Mouse (Mus musculus) olfactory bulb, adult 2 months (tissue): ENCODE measurements at regions not wholly inside any gene's neighbourhood (a gene's known extent, or its start where the extent isn't known, plus 50 kb on each side); places are given as distances from the start of the nearest gene placed in this dataset.

Source experiments
- H3K27ac ChIP-seq: fragments of 200-500 bp; 2 replicates; pipeline ENCODE4 v1.5.1; 2012; ENCODE audit warnings: low read depth, low read length; ENCODE audit not compliant: insufficient read depth
- H3K4me1 ChIP-seq: fragments of 200-500 bp; 2 replicates; pipeline ENCODE4 v1.6.1; 2012; ENCODE audit warnings: low read length; ENCODE audit not compliant: control insufficient read depth, insufficient read depth
- H3K4me3 ChIP-seq: fragments of 200-500 bp; 2 replicates; pipeline ENCODE4 v1.5.1; 2012; ENCODE audit warnings: mild to moderate bottlenecking, low read depth, low read length, moderate library complexity; ENCODE audit not compliant: insufficient read depth
- CTCF ChIP-seq: fragments of 200-500 bp; IDR thresholded peaks from 2 replicates; pipeline ENCODE4 v1.5.1; 2012; ENCODE audit warnings: low read depth, mild to moderate bottlenecking, low read length, moderate library complexity; ENCODE audit not compliant: insufficient read depth
- POLR2A ChIP-seq: fragments of 200-500 bp; IDR thresholded peaks from 2 replicates; pipeline ENCODE4 v1.6.1; 2012; ENCODE audit warnings: mild to moderate bottlenecking, low read depth, low read length, moderate library complexity; ENCODE audit not compliant: insufficient read depth
- WGBS: fragments of 180-500 bp; shearing (Covaris S2); methylation state at CpG from one replicate; pipeline ENCODE4 v1.1.7; 2018; 5-methylcytosine and 5-hydroxymethylcytosine counted together

DNA sequence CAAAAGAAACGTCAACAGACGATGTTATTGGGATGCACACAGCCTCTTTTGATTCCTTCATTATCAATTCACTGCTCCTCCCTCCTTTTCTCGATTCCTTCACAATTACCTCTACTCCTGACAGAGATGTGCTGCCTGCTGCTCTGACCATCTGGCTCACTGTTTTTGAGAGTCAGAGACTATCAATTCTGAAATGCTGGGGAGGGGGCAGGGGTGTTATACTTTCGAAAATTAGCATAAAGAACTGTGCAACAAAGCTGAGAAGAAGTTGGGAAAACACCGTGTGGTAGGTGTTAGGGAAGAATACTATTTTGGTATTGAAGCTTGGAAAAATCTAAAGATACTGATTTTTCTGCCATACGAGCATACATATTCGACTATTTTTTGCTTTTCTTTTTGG is 96.4 kb downstream of the Nedd1 start:
- WGBS, result 72% methylated on average over 7 of the region's 7 CpGs
- H3K4me3 ChIP-seq, result no peak overlapping the region
- no peaks in the 10 kb centered on the region for H3K4me1 ChIP-seq
- TF ChIP-seq POLR2A (no peak), CTCF (no peak)
- no peak overlapping the region for H3K27ac ChIP-seq

GRCm38 (mm10) chr10:92615684-92616379 is 106.4 kb downstream of the Nedd1 start:
- H3K27ac ChIP-seq, result no peak overlapping the region
- WGBS, result 88% methylated on average over 5 of the region's 5 CpGs
- no peaks in the 10 kb centered on the region for H3K4me1 ChIP-seq
- TF ChIP-seq POLR2A (no peak), CTCF (no peak)
- no peak overlapping the region for H3K4me3 ChIP-seq

- no peak for TF ChIP-seq POLR2A
- no peak for TF ChIP-seq CTCF
- Histone ChIP-seq H3K4me1 (no peaks in the 10 kb centered on the region), H3K27ac (no peak overlapping the region), H3K4me3 (no peak overlapping the region)
- 32% methylated on average over 6 of the region's 6 CpGs for WGBS
Observed at GRCm38 (mm10) chr10:92614341-92614740, 107.9 kb downstream of the Nedd1 start.

- Histone ChIP-seq H3K4me1 (no peaks in the 10 kb centered on the region), H3K4me3 (no peak overlapping the region), H3K27ac (no peak overlapping the region)
- WGBS, result 65% methylated on average over 3 of the region's 3 CpGs
- TF ChIP-seq POLR2A (no peak), CTCF (no peak)
Observed at GRCm38 (mm10) chr10:92611060-92611459, 111.2 kb downstream of the Nedd1 start.

DNA sequence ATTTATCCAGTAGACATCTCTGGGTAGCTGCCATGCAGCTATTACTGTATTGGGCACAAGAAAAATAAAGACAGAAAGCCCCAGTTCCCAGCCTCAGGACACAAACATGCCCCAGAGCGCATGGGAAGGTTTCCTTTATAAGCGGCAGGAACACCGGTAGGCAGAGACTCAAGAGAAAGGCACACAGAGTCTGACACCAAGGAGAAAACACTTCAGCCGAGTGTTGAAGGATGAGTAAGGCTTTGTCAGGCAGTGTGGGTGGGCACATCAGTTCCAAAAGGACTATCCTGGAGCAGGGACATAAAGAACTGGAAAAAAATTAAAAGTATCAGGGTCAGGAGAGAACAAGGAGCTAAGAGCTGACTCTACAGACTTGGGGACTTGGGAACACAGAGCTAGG is 115.5 kb downstream of the Nedd1 start:
- Histone ChIP-seq H3K4me1 (no peaks in the 10 kb centered on the region), H3K27ac (no peak overlapping the region), H3K4me3 (no peak overlapping the region)
- no peak for TF ChIP-seq CTCF
- no peak for TF ChIP-seq POLR2A
- WGBS, result 32% methylated on average over 4 of the region's 4 CpGs

DNA sequence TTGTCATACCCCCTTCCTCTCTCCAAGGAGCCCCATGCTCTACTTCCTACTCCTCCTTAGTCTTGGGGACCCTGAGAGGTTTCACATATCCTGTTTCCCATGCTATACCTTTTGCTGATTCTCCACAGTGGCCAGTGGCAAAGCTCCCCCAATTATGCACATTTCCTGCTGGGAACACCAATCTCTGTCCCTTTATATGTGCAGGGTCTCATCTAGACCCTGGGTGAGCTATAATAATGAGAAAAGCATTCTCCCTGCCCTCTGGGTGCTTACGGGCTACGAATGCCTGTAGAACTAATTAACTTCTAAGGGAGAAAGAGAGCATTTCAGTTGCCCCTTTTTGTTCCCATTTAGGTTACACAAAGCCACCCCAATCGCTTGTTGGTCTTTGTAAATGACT is 116.6 kb downstream of the Nedd1 start:
- WGBS, result 71% methylated on average over 3 of the region's 3 CpGs
- Histone ChIP-seq H3K4me1 (no peaks in the 10 kb centered on the region), H3K4me3 (no peak overlapping the region), H3K27ac (no peak overlapping the region)
- no peak for TF ChIP-seq POLR2A
- no peak for TF ChIP-seq CTCF

DNA sequence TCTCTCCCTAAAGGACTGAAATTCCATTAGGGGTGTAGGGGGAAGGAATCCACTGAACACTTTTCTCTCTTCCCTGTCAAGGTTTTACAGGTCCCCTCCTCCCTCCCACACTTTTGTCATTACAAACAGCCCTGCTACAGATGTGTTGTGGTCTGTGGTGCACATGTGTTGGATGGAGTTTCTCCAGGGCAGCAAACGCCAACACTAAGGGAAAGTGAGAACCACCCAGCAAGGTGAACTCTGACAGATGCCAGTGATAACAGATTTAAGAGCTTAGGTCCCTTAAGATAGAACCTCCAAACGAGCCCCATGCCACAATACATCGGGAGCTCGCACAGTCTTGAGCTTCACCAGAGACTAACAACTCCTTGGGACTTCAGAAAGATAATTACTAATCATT is 122.1 kb downstream of the Nedd1 start:
- no peak overlapping the region for H3K4me3 ChIP-seq
- H3K4me1 ChIP-seq, result no peaks in the 10 kb centered on the region
- WGBS, result 73% methylated on average over 4 of the region's 4 CpGs
- TF ChIP-seq POLR2A (no peak), CTCF (no peak)
- no peak overlapping the region for H3K27ac ChIP-seq

DNA sequence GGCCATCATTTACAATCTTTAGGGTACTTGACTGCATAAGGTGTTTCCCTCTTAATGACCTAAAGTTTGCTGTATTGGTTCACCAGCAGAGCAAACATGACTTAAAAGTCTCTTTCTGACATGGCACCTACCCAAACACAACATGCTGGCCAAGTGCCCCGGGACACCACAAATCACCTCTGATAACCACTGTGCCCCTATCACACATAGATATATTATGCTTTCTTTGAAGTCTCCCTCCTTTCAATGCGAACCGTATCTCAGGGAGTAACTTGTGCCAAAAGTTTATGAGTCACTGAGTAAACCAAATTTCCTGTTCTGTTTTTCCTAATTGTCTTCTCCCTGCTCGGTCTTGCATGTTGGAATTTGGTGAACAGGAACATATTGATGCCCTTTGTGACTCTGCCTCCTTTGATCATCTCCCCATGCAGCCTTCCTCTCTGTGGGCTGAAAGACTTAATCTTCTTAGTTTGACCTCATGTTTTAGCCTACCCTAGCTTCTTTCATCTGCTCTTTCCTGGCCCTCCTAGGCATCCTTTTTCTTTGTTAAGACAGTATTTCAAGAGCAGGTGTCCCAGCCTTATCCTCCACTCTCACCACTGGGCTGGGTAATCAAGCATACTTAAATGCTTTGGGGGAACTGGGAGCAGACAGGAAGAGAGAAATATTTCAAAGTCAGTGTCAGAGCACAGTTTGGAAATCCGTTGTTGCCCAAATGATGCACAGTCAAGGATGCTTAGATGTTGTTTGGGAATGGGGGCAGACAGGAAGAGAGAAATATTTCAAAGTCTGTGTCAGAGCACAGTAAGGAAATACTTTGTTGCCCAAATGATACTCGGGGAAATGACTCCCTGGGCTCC is 126.5 kb downstream of the Nedd1 start:
- WGBS, result 38% methylated on average over 6 of the region's 6 CpGs
- no peak overlapping the region for H3K27ac ChIP-seq
- TF ChIP-seq POLR2A, result no peak
- TF ChIP-seq CTCF, result no peak
- no peaks in the 10 kb centered on the region for H3K4me1 ChIP-seq
- no peak overlapping the region for H3K4me3 ChIP-seq

DNA sequence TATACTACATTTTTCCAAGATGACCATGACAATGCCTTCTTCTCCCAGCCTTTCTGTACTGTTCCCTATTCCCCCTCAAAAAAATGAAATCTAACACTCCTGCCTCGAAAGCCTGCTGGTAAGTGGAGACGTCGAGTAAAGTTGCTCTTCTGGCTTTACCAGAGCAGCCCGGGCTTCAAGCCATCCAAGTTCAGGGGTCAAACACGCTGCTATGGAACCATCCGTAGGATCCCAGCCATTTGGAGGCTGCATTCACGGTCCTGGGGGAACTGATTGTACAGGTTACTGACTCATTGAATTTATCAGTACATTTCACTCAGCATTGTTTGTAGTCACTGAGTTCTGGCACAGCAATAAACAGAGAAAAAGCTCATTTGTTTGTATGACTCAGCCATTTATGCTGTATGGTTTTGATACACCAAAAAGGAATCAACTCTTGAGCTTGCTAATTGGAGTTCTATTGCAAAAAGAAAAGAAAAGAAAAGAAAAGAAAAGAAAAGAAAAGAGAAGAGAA is 128.2 kb downstream of the Nedd1 start:
- 74% methylated on average over 7 of the region's 7 CpGs for WGBS
- TF ChIP-seq POLR2A (no peak), CTCF (no peak)

More for the DNA sequence above, 128.2 kb downstream of the Nedd1 start:
- Histone ChIP-seq H3K27ac (no peak overlapping the region), H3K4me3 (no peak overlapping the region), H3K4me1 (no peaks in the 10 kb centered on the region)
